Mouse (Mus musculus): ENCODE data around the gene Prodh2. TPM values are rescaled to one million over a fixed set of nuclear protein-coding genes. Genes with fewer than 3 reads are reported as not detected.
"Not testable (repeated sequence)": the region's sequence is repeated elsewhere in the genome, so short reads cannot be mapped to it uniquely, and the experiment has no call there.

Prodh2 gene
- polyA plus RNA-seq, 2 experiments, result 33.8 to 47.9 TPM

DNA sequence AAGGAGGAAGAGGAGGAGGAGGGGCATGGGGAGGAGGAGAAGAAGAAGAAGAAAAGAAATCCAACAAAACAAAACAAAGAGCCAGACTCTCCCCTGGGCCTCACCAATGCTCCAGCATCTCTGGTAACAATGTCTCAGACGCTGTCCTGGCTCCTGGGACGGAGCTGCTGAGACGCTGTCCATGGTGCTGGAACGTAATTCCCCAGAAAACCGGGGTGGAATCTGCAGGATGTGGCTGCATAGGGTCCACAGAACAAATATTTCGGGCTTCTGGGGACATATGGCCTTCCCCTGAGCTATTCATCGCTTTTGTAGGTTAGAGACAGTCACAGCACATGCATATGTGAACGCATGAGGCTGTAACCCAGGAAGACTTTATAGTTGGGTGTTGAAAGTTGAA is 9.2 kb upstream of the Prodh2 start:
- no peak overlapping the region for H3K27ac ChIP-seq
- no peak for DNase-seq (ENCODE audit: low read depth in 3 of 3, low spot score in 3 of 3)
- 12% methylated on average over 8 of the region's 8 CpGs for WGBS (ENCODE audit: insufficient replicate concordance)
- no peak for TF ChIP-seq CTCF (IDR thresholded peaks at IDR 0.05; ENCODE audit: low read depth)
- TF ChIP-seq EP300 (IDR thresholded peaks at IDR 0.05; ENCODE audit: low read depth), result no peak
- no peaks in the 10 kb centered on the region for H3K27me3 ChIP-seq (ENCODE audit: control insufficient read depth, insufficient read depth, low read length)
- no peak for ATAC-seq (ENCODE audit: insufficient read depth)
- no peak overlapping the region for H3K4me2 ChIP-seq (ENCODE audit: low read depth)
- H3K4me3 ChIP-seq (ENCODE audit: insufficient read depth in 1 of 2, low read depth in 2 of 2, low read length in 2 of 2), result no peak overlapping the region
- no peaks in the 10 kb centered on the region for H3K9me3 ChIP-seq (ENCODE audit: control insufficient read depth, low read length)
- H3K36me3 ChIP-seq (replicated peaks; ENCODE audit: control insufficient read depth, insufficient read depth, low read depth), result no peaks in the 10 kb centered on the region
- H3K9ac ChIP-seq (replicated peaks), result no peak overlapping the region
- H3K4me1 ChIP-seq (replicated peaks; ENCODE audit: control insufficient read depth in 2 of 2, insufficient read depth in 2 of 2, low read length in 1 of 2), result no peaks in the 10 kb centered on the region

DNA sequence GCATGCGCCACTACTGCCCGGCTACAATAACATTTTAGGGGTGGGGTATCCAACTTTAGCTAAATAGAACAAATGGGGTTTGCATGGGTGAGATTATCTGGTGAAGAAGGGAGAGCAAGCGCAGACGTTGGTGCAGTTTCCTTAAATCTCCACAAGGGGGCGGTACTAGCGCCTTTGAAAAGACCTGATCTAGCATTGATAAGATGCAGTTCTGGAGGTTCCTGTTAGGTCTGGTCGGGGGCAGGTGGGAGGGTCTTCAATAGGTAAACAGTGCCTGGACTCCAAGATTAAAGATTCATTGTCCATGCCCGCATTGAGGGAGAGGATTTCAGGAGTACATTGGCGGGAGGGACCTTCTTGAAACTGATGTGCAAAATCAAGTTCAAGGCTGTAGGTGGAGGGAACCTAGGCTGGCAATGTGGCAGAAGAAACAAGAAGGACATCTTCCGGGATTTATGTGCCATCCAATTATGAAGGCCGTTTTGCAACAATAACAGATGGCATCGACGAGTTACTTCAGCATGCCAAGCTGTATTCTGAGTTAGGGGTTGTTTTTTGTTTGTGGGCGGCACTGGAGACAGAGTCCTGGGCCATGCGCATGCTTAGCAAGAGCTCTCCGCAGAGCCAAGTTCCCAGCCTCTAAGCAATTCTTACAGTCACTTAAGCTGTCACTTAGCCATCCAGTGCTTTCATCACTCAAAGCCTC is 3.0 kb upstream of the Prodh2 start:
- ATAC-seq (ENCODE audit: insufficient read depth), result no peak
- 27% methylated on average over 16 of the region's 16 CpGs for WGBS (ENCODE audit: insufficient replicate concordance)
- no peaks in the 10 kb centered on the region for H3K4me1 ChIP-seq (replicated peaks; ENCODE audit: control insufficient read depth in 2 of 2, insufficient read depth in 2 of 2, low read length in 1 of 2)
- H3K9me3 ChIP-seq (ENCODE audit: control insufficient read depth, low read length), result no peaks in the 10 kb centered on the region
- no peak overlapping the region for H3K4me3 ChIP-seq (ENCODE audit: insufficient read depth in 1 of 2, low read depth in 2 of 2, low read length in 2 of 2)
- no peaks in the 10 kb centered on the region for H3K36me3 ChIP-seq (replicated peaks; ENCODE audit: control insufficient read depth, insufficient read depth, low read depth)
- H3K27ac ChIP-seq, result no peak overlapping the region
- DNase-seq (ENCODE audit: low read depth in 3 of 3, low spot score in 3 of 3), result peak in 2 of 3 experiments; percentile 20 to 26
- H3K27me3 ChIP-seq (ENCODE audit: control insufficient read depth, insufficient read depth, low read length), result no peaks in the 10 kb centered on the region
- H3K4me2 ChIP-seq (ENCODE audit: low read depth), result no peak overlapping the region
- H3K9ac ChIP-seq (replicated peaks), result no peak overlapping the region
- TF ChIP-seq CTCF (IDR thresholded peaks at IDR 0.05; ENCODE audit: low read depth) (peak; percentile 82), EP300 (IDR thresholded peaks at IDR 0.05; ENCODE audit: low read depth) (no peak)

DNA sequence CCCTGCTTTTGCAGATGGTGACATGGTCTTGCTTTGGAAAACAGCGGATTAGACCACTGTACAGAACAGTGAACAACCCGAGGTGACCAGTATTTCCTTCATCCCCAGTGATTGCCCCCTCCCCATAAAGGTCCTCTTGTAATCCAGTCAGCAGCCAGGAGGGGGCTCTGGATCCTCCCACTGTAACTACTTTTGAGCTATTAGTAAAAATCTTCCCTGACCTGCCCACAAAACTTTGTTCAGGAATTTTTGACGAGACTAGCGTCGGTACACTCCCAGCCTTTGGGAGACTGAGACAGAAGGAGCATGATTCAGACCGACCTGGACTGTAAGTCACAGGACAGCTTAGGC is 2.5 kb upstream of the Prodh2 start:
- Histone ChIP-seq H3K9me3 (ENCODE audit: control insufficient read depth, low read length) (no peaks in the 10 kb centered on the region), H3K4me2 (ENCODE audit: low read depth) (no peak overlapping the region), H3K4me3 (ENCODE audit: insufficient read depth in 1 of 2, low read depth in 2 of 2, low read length in 2 of 2) (no peak overlapping the region), H3K4me1 (replicated peaks; ENCODE audit: control insufficient read depth in 2 of 2, insufficient read depth in 2 of 2, low read length in 1 of 2) (no peaks in the 10 kb centered on the region), H3K36me3 (replicated peaks; ENCODE audit: control insufficient read depth, insufficient read depth, low read depth) (no peaks in the 10 kb centered on the region), H3K27me3 (ENCODE audit: control insufficient read depth, insufficient read depth, low read length) (no peaks in the 10 kb centered on the region), H3K27ac (no peak overlapping the region), H3K9ac (replicated peaks) (no peak overlapping the region)
- WGBS (ENCODE audit: insufficient replicate concordance), result 25% methylated on average over 6 of the region's 6 CpGs
- ATAC-seq (ENCODE audit: insufficient read depth) (no peak), DNase-seq (ENCODE audit: low read depth in 3 of 3, low spot score in 3 of 3) (no peak)
- no peak for TF ChIP-seq EP300 (IDR thresholded peaks at IDR 0.05; ENCODE audit: low read depth)
- no peak for TF ChIP-seq CTCF (IDR thresholded peaks at IDR 0.05; ENCODE audit: low read depth)

DNA sequence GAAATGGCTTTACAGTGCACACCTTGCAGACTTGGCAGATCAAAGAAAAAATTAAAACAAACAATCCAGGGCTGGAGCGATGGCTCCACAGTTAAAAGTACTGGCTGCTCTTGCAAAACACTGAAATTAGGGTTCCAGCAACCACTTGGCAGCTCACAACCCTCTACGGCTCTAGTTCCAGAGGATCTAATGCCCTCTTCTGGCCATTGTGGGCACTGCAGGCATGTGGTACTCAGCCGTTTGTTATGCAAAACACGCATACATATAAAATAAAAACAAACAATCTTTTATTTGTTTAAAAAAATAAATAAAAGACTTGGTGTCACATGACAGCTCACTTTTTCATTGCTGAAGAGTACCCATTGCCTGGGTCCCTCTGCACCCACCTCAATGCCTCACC is 657 bp upstream of the Prodh2 start:
- Histone ChIP-seq H3K9me3 (ENCODE audit: control insufficient read depth, low read length) (no peaks in the 10 kb centered on the region), H3K4me3 (ENCODE audit: insufficient read depth in 1 of 2, low read depth in 2 of 2, low read length in 2 of 2) (no peak overlapping the region), H3K27ac (no peak overlapping the region), H3K9ac (replicated peaks) (no peak overlapping the region), H3K36me3 (replicated peaks; ENCODE audit: control insufficient read depth, insufficient read depth, low read depth) (no peaks in the 10 kb centered on the region), H3K27me3 (ENCODE audit: control insufficient read depth, insufficient read depth, low read length) (no peaks in the 10 kb centered on the region), H3K4me2 (ENCODE audit: low read depth) (peak overlapping the region; percentile 28; the same call in 1 of the 2 replicates), H3K4me1 (replicated peaks; ENCODE audit: control insufficient read depth in 2 of 2, insufficient read depth in 2 of 2, low read length in 1 of 2) (no peaks in the 10 kb centered on the region)
- TF ChIP-seq EP300 (IDR thresholded peaks at IDR 0.05; ENCODE audit: low read depth), result no peak
- peak; percentile 87 for TF ChIP-seq CTCF (IDR thresholded peaks at IDR 0.05; ENCODE audit: low read depth)
- WGBS (ENCODE audit: insufficient replicate concordance), result 16% methylated on average over 4 of the region's 4 CpGs
- peak; percentile 9; the same call in 1 of the 2 replicates for ATAC-seq (ENCODE audit: insufficient read depth)
- DNase-seq (ENCODE audit: low read depth in 3 of 3, low spot score in 3 of 3), result peak; percentile 34 to 45 (median 42)

DNA sequence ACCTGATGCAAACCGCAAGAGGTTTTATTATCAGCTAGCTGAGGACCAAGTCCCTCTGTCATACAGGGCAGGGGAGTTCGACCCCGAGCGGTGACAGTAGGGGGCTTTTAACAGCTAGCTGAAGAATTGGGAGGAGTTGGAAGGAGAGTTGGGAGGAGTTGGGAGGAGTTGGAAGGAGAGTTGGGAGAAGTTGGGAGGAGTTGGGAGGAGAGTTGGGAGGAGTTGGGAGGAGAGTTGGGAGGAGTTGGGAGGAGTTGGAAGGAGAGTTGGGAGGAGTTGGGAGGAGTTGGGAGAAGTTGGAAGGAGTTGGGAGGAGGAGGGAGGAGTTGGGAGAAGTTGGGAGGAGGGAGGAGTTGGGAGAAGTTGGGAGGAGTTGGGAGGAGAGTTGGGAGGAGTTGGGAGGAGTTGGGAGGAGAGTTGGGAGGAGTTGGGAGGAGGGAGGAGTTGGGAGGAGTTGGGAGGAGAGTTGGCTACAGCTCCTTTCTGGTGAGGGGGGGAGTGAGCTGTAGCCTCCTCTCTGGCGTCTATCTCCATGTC is 2.2 kb downstream of the Prodh2 start:
- H3K4me1 ChIP-seq (replicated peaks; ENCODE audit: control insufficient read depth in 2 of 2, insufficient read depth in 2 of 2, low read length in 1 of 2); H3K9ac ChIP-seq (replicated peaks); DNase-seq (ENCODE audit: low read depth in 3 of 3, low spot score in 3 of 3); H3K4me3 ChIP-seq (ENCODE audit: insufficient read depth in 1 of 2, low read depth in 2 of 2, low read length in 2 of 2); H3K4me2 ChIP-seq (ENCODE audit: low read depth); H3K27me3 ChIP-seq (ENCODE audit: control insufficient read depth, insufficient read depth, low read length); ATAC-seq (ENCODE audit: insufficient read depth); H3K36me3 ChIP-seq (replicated peaks; ENCODE audit: control insufficient read depth, insufficient read depth, low read depth); H3K9me3 ChIP-seq (ENCODE audit: control insufficient read depth, low read length); H3K27ac ChIP-seq: not testable (repeated sequence)
- 38% methylated on average over 5 of the region's 5 CpGs for WGBS (ENCODE audit: insufficient replicate concordance)
